9 mouse cellular contexts compared by ENCODE assay signal in the genomic region with DNA sequence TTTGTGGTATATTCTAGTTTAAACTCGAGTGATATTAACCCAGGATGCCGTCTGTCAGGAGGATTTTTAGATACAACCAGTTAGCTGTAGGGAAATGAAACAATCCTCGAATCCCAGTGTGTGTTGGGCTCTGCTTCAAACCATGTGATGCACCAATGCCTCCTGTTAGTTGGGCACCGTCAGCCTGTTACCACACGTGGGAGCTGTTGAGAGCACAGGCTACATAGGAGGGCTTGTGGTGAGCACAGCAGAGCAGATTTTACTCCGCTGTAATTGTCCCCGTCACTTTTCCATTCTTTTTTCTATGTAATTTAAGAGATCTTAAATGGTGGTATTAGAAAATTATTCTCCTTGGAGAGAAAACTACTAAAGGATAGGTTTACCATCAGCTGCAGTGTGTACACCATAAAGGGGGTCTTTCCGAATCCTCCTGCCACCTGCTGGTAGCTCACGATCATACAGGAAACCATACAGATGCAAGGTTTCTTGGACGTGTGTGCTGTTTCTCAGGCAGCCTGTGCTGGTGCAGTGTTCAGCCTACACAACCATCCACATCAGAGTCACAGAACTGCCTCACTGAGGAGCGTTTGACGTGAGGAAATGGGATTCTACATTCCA. TPM values are rescaled to one million over a fixed set of nuclear protein-coding genes. Genes with fewer than 3 reads are reported as not detected.
DNase-seq lines count a peak whose midpoint lies in the region; ATAC-seq and TF ChIP-seq lines count a peak whose summit lies in the region.
"Had no signal": no experiment of that assay in that cellular context is flagged by ENCODE, and none has a peak within 500 bp of the region (broad histone marks: within the 10 kb centered on the region; RNA-seq: fewer than 3 reads in every experiment).

No protein-coding gene starts in this region.

- no peaks in the 10 kb centered on the region for H3K9me3 ChIP-seq in neural tube, embryonic 11.5 days (ENCODE audit: control insufficient read depth, low read length)
- H3K9me3 ChIP-seq in lung, postnatal 0 days (ENCODE audit: low read length) = no peaks in the 10 kb centered on the region
- H3K9me3 ChIP-seq: limb, embryonic 12.5 days had no signal

- no peak for ATAC-seq in neural tube, embryonic 11.5 days (ENCODE audit: insufficient read depth, low FRiP score, low TSS enrichment)
- peak; percentile 58; the same call in 1 of the 2 replicates for ATAC-seq in lung, postnatal 0 days

- H3K27me3 ChIP-seq in neural tube, embryonic 11.5 days (ENCODE audit: control insufficient read depth, insufficient read depth, low read length) = no peaks in the 10 kb centered on the region
- no peaks in the 10 kb centered on the region for H3K27me3 ChIP-seq in lung, postnatal 0 days (replicated peaks; ENCODE audit: insufficient read depth, low read length)
- H3K27me3 ChIP-seq: limb, embryonic 12.5 days had no signal

- TF ChIP-seq CTCF in lung, postnatal 0 days (IDR thresholded peaks at IDR 0.05) = peak; percentile 55

- peak; percentile 58 to 81 for DNase-seq in adrenal gland, adult (ENCODE audit: inconsistent age in 2 of 2, low spot score in 1 of 2)
- DNase-seq in adrenal gland, adult 18-20 months (ENCODE audit: low spot score in 2 of 2) = no peak
- peak; percentile 50 for DNase-seq in neural tube, embryonic 11.5 days (ENCODE audit: low spot score)
- no peak for DNase-seq in neural tube, embryonic 10.5 days (ENCODE audit: extremely low spot score, low spot score)
- peak; percentile 59 for DNase-seq in embryo, embryonic 11 days
- DNase-seq in kidney, adult 9 months = peak; percentile 59
- DNase-seq in lung, postnatal 0 days (ENCODE audit: low spot score) = peak; percentile 23
- DNase-seq in yolk sac, embryonic 10.5 days (ENCODE audit: low spot score) = peak; percentile 19

- no peak overlapping the region for H3K9ac ChIP-seq in neural tube, embryonic 11.5 days (ENCODE audit: low read length)
- H3K9ac ChIP-seq in lung, postnatal 0 days (replicated peaks; ENCODE audit: low read depth) = no peak overlapping the region
- H3K9ac ChIP-seq: limb, embryonic 12.5 days had no signal

- H3K4me1 ChIP-seq in neural tube, embryonic 11.5 days (ENCODE audit: control insufficient read depth, insufficient read depth, low read length) = no peaks in the 10 kb centered on the region
- no peaks in the 10 kb centered on the region for H3K4me1 ChIP-seq in lung, postnatal 0 days (ENCODE audit: insufficient read depth, low read depth, low read length)
- H3K4me1 ChIP-seq: limb, embryonic 12.5 days had no signal

- no peak overlapping the region for H3K4me2 ChIP-seq in neural tube, embryonic 11.5 days (ENCODE audit: low read depth)
- no peak overlapping the region for H3K4me2 ChIP-seq in lung, postnatal 0 days (replicated peaks; ENCODE audit: low read depth, low read length)
- H3K4me2 ChIP-seq: limb, embryonic 12.5 days had no signal

- H3K36me3 ChIP-seq in neural tube, embryonic 11.5 days (ENCODE audit: control insufficient read depth, insufficient read depth, low read length) = peaks cover 21% of the 10 kb centered on the region
- H3K36me3 ChIP-seq in lung, postnatal 0 days (ENCODE audit: insufficient read depth, low read length) = peaks cover 58% of the 10 kb centered on the region

- H3K4me3 ChIP-seq in neural tube, embryonic 11.5 days (ENCODE audit: low read depth, low read length) = no peak overlapping the region
- no peak overlapping the region for H3K4me3 ChIP-seq in lung, postnatal 0 days (ENCODE audit: low read depth, low read length)
- H3K4me3 ChIP-seq: limb, embryonic 12.5 days had no signal

- no peak overlapping the region for H3K27ac ChIP-seq in neural tube, embryonic 11.5 days (ENCODE audit: low read depth, low read length)
- H3K27ac ChIP-seq in lung, postnatal 0 days (ENCODE audit: low read length) = no peak overlapping the region
- H3K27ac ChIP-seq: limb, embryonic 12.5 days had no signal

- 72% methylated on average over 12 of the region's 12 CpGs for WGBS in neural tube, embryonic 11.5 days
- WGBS in lung, postnatal 0 days = 53% methylated on average over 12 of the region's 12 CpGs

- TF ChIP-seq EP300 in lung, postnatal 0 days (IDR thresholded peaks at IDR 0.05) = no peak

RNA-seq across cellular contexts. Expression of a gene that starts 38.0 kb away (rescaled TPM):
- total RNA-seq in adrenal gland, adult 18-20 months (2021) = 1 to 10 TPM; 4.3 to 7.3 TPM
- not detected in 2 replicates for polyA plus RNA-seq in neural tube, embryonic 11.5 days (2014; fragmentation: Nextera tagmentation; extraction: Ambion mirVana)
- polyA plus RNA-seq in lung, postnatal 0 days (2015; fragmentation: Nextera tagmentation; extraction: Ambion mirVana) = 0.86 and 1.0 TPM in 2 replicates
- polyA plus RNA-seq: limb, embryonic 12.5 days had no signal

RNA-seq across cellular contexts. Expression of a gene that starts 57.4 kb away (rescaled TPM):
- total RNA-seq in adrenal gland, adult 18-20 months (2021) = 10 to 100 TPM; 18.6 to 20.3 TPM
- 32.6 and 34.4 TPM in 2 replicates for polyA plus RNA-seq in neural tube, embryonic 11.5 days (2014; fragmentation: Nextera tagmentation; extraction: Ambion mirVana)
- polyA plus RNA-seq in lung, postnatal 0 days (2015; fragmentation: Nextera tagmentation; extraction: Ambion mirVana) = 42.9 and 45.1 TPM in 2 replicates

Comparison
In these comparisons a context has a peak if more than half of its experiments do, and no peak if none do; other contexts are left out.
1. DNase-seq: peak in adrenal gland, adult (2 of 2), neural tube, embryonic 11.5 days (single experiment), embryo, embryonic 11 days (single experiment), kidney, adult 9 months (single experiment), lung, postnatal 0 days (single experiment) and yolk sac, embryonic 10.5 days (single experiment); none in adrenal gland, adult 18-20 months (0 of 2) and neural tube, embryonic 10.5 days (single experiment).